ENCODE assay signal across 11 mouse cellular contexts in the genomic region with DNA sequence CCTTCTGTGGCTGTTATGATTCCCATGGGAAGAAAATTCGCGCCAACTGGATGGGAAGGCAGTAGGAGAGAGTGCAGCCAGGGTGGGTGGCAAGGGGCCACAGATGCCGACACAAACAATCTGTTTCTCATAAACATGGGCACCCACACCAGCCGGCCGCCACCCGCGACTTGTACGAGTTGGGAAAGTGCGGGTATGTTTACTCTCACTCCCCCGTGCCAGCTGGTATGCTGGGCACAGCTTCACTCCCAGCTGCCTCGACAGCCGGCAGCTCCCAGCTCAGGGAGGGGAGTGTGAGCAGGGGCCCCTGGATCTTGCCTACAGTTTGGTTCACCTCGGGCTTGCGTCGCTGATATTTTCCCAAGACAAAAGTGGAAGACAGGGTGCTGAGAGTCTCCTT. TPM values are rescaled to one million over a fixed set of nuclear protein-coding genes. Genes with fewer than 3 reads are reported as not detected.
DNase-seq lines count a peak whose midpoint lies in the region; ATAC-seq and TF ChIP-seq lines count a peak whose summit lies in the region.
"Had no signal": no experiment of that assay in that cellular context is flagged by ENCODE, and none has a peak within 500 bp of the region (broad histone marks: within the 10 kb centered on the region; RNA-seq: fewer than 3 reads in every experiment).

No protein-coding gene starts in this region.

- 47% methylated on average over 15 of the region's 15 CpGs for WGBS in kidney, embryonic 15.5 days
- WGBS in stomach, postnatal 0 days: 43% methylated on average over 15 of the region's 15 CpGs
- 75% methylated on average over 15 of the region's 15 CpGs for WGBS in midbrain, embryonic 13.5 days

- TF ChIP-seq EP300 in stomach, postnatal 0 days (optimal IDR thresholded peaks at IDR 0.05): no peak

- no peak overlapping the region for H3K9ac ChIP-seq in kidney, embryonic 15.5 days
- H3K9ac ChIP-seq in stomach, postnatal 0 days (ENCODE audit: low read length): no peak overlapping the region
- H3K9ac ChIP-seq in midbrain, embryonic 13.5 days (replicated peaks): no peak overlapping the region
- H3K9ac ChIP-seq: liver, embryonic 15.5 days; midbrain, embryonic 12.5 days had no signal

- DNase-seq in adrenal gland, postnatal 14 days: peak; percentile 22
- DNase-seq in adrenal gland, postnatal 4 days (ENCODE audit: low spot score in 2 of 2): no peak
- DNase-seq in kidney, postnatal 4 days: peak; percentile 64 to 77
- DNase-seq in left cerebral cortex, adult 18-20 months (ENCODE audit: low spot score in 2 of 2): peak; percentile 77 to 86
- DNase-seq in skeletal muscle tissue, adult 2 months (ENCODE audit: low read depth, low spot score): peak; percentile 4
- no peak for DNase-seq in stomach, postnatal 0 days (ENCODE audit: low spot score)

- TF ChIP-seq CTCF in stomach, postnatal 0 days (IDR thresholded peaks at IDR 0.05; ENCODE audit: low read depth): no peak

- ATAC-seq in kidney, embryonic 15.5 days (replicated peaks; ENCODE audit: low FRiP score): no peak
- ATAC-seq in stomach, postnatal 0 days (ENCODE audit: low FRiP score, low TSS enrichment): no peak
- ATAC-seq in midbrain, embryonic 13.5 days: no peak

- H3K27me3 ChIP-seq in kidney, embryonic 15.5 days: 0 out of 2 replicates have a peak, but pooled peaks cover 19% of the 10 kb centered on the region
- no peaks in the 10 kb centered on the region for H3K27me3 ChIP-seq in stomach, postnatal 0 days (ENCODE audit: control insufficient read depth, insufficient read depth, low read length)
- H3K27me3 ChIP-seq in midbrain, embryonic 13.5 days: no peaks in the 10 kb centered on the region

- H3K4me1 ChIP-seq in kidney, embryonic 15.5 days: peaks cover 22% of the 10 kb centered on the region
- H3K4me1 ChIP-seq in stomach, postnatal 0 days (replicated peaks; ENCODE audit: control insufficient read depth, insufficient read depth): no peaks in the 10 kb centered on the region
- H3K4me1 ChIP-seq in midbrain, embryonic 13.5 days (replicated peaks): peaks cover 24% of the 10 kb centered on the region
- H3K4me1 ChIP-seq: liver, embryonic 15.5 days had no signal

- H3K4me3 ChIP-seq in kidney, embryonic 15.5 days (replicated peaks): no peak overlapping the region
- H3K4me3 ChIP-seq in stomach, postnatal 0 days (ENCODE audit: low read depth, low read length): no peak overlapping the region
- H3K4me3 ChIP-seq in midbrain, embryonic 13.5 days (replicated peaks): no peak overlapping the region
- H3K4me3 ChIP-seq: embryonic facial prominence, embryonic 10.5 days; liver, embryonic 15.5 days; midbrain, embryonic 12.5 days had no signal

- H3K36me3 ChIP-seq in kidney, embryonic 15.5 days: no peaks in the 10 kb centered on the region
- no peaks in the 10 kb centered on the region for H3K36me3 ChIP-seq in stomach, postnatal 0 days (ENCODE audit: control insufficient read depth, insufficient read depth, low read length)
- no peaks in the 10 kb centered on the region for H3K36me3 ChIP-seq in midbrain, embryonic 13.5 days
- H3K36me3 ChIP-seq: embryonic facial prominence, embryonic 10.5 days; liver, embryonic 15.5 days; midbrain, embryonic 12.5 days had no signal

- H3K27ac ChIP-seq in kidney, embryonic 15.5 days: no peak overlapping the region
- H3K27ac ChIP-seq in stomach, postnatal 0 days (replicated peaks): no peak overlapping the region
- no peak overlapping the region for H3K27ac ChIP-seq in midbrain, embryonic 13.5 days
- H3K27ac ChIP-seq: embryonic facial prominence, embryonic 10.5 days; liver, embryonic 15.5 days; midbrain, embryonic 12.5 days had no signal

- H3K4me2 ChIP-seq in kidney, embryonic 15.5 days: no peak overlapping the region
- H3K4me2 ChIP-seq in stomach, postnatal 0 days (replicated peaks; ENCODE audit: low read depth): no peak overlapping the region
- no peak overlapping the region for H3K4me2 ChIP-seq in midbrain, embryonic 13.5 days (replicated peaks)
- H3K4me2 ChIP-seq: liver, embryonic 15.5 days; midbrain, embryonic 12.5 days had no signal

- H3K9me3 ChIP-seq in kidney, embryonic 15.5 days (replicated peaks): no peaks in the 10 kb centered on the region
- H3K9me3 ChIP-seq in stomach, postnatal 0 days (ENCODE audit: control insufficient read depth, low read length): no peaks in the 10 kb centered on the region
- H3K9me3 ChIP-seq in midbrain, embryonic 13.5 days: no peaks in the 10 kb centered on the region
- H3K9me3 ChIP-seq: embryonic facial prominence, embryonic 10.5 days; liver, embryonic 15.5 days; midbrain, embryonic 12.5 days had no signal

RNA-seq across cellular contexts. Expression of a gene that starts 57.3 kb away (rescaled TPM):
- total RNA-seq in adrenal gland, postnatal 14 days (2021): 5.1 and 6.6 TPM in 2 replicates
- 10 to 100 TPM; 10.1 to 10.9 TPM for total RNA-seq in adrenal gland, postnatal 4 days (2021)
- 0.84 and 0.93 TPM in 2 replicates for polyA plus RNA-seq in kidney, embryonic 15.5 days (2015; fragmentation: Nextera tagmentation; extraction: Ambion mirVana)
- 10 to 100 TPM; 24.3 to 29.7 TPM for total RNA-seq in left cerebral cortex, adult 18-20 months (2021)
- polyA plus RNA-seq in stomach, postnatal 0 days (2015; fragmentation: Nextera tagmentation; extraction: Ambion mirVana): 0.15 and 0.16 TPM in 2 replicates
- 5.9 and 7.1 TPM in 2 replicates for polyA plus RNA-seq in midbrain, embryonic 13.5 days (2015; fragmentation: Nextera tagmentation; extraction: Ambion mirVana)

Comparison
In these comparisons a context has a peak if more than half of its experiments do, and no peak if none do; other contexts are left out.
1. DNase-seq: peak in adrenal gland, postnatal 14 days (single experiment), kidney, postnatal 4 days (2 of 2), left cerebral cortex, adult 18-20 months (2 of 2) and skeletal muscle tissue, adult 2 months (single experiment); none in adrenal gland, postnatal 4 days (0 of 2) and stomach, postnatal 0 days (single experiment).